12 mouse cellular contexts compared by ENCODE assay signal in genomic region chr8:127939284-127939985, GRCm38 (mm10).
DNase-seq lines count a peak whose midpoint lies in the region; ATAC-seq and TF ChIP-seq lines count a peak whose summit lies in the region.
"Had no signal": no experiment of that assay in that cellular context is flagged by ENCODE, and none has a peak within 500 bp of the region (broad histone marks: within the 10 kb centered on the region; RNA-seq: fewer than 3 reads in every experiment).

No protein-coding gene starts in this region.

- H3K79me2 ChIP-seq in liver, adult 2 months (ENCODE audit: control insufficient read depth, insufficient read depth, low read length): no peaks in the 10 kb centered on the region

- H3K4me3 ChIP-seq in liver, adult 2 months (ENCODE audit: insufficient read depth, low read depth, low read length): no peak overlapping the region
- no peak overlapping the region for H3K4me3 ChIP-seq in liver, postnatal 0 days (ENCODE audit: low read depth, low read length)
- no peak overlapping the region for H3K4me3 ChIP-seq in hindbrain, embryonic 10.5 days
- H3K4me3 ChIP-seq: erythroblast, embryonic 14.5 days had no signal

- H3K27me3 ChIP-seq in liver, adult 2 months (ENCODE audit: control insufficient read depth, insufficient read depth, low read length): no peaks in the 10 kb centered on the region
- no peaks in the 10 kb centered on the region for H3K27me3 ChIP-seq in liver, postnatal 0 days (ENCODE audit: insufficient read depth, low read length)
- H3K27me3 ChIP-seq in hindbrain, embryonic 10.5 days (ENCODE audit: insufficient read depth, poor library complexity, severe bottlenecking): peaks cover 85% of the 10 kb centered on the region

- H3K9ac ChIP-seq in liver, adult 2 months (ENCODE audit: low read depth, low read length): no peak overlapping the region
- no peak overlapping the region for H3K9ac ChIP-seq in liver, postnatal 0 days (replicated peaks)

- peak; percentile 36 for DNase-seq in liver, adult 2 months (ENCODE audit: extremely low read depth, low read depth, low spot score)
- DNase-seq in liver, postnatal 0 days: no peak
- DNase-seq in hindbrain, embryonic 10.5 days (ENCODE audit: low spot score): peak; percentile 60
- DNase-seq in left cerebral cortex, postnatal 25 days (ENCODE audit: low spot score in 2 of 2): peak; percentile 25 to 57
- DNase-seq in right cerebral cortex, postnatal 14 days: peak; percentile 27
- no peak for DNase-seq in thymus, postnatal 10 days (ENCODE audit: low spot score in 2 of 2)
- no peak for DNase-seq in gastrocnemius, adult 18-20 months (ENCODE audit: low spot score)
- no peak for DNase-seq in gastrocnemius, adult 8-10 months (ENCODE audit: low spot score in 2 of 2)
- DNase-seq: adrenal gland, postnatal 25 days; lung, adult 2 months; thymus, postnatal 4 days had no signal

- no peaks in the 10 kb centered on the region for H3K9me3 ChIP-seq in liver, postnatal 0 days (ENCODE audit: low read length)
- no peaks in the 10 kb centered on the region for H3K9me3 ChIP-seq in hindbrain, embryonic 10.5 days

- no peak overlapping the region for H3K4me2 ChIP-seq in liver, postnatal 0 days (ENCODE audit: low read depth, low read length)

- no peaks in the 10 kb centered on the region for H3K36me3 ChIP-seq in liver, adult 2 months (ENCODE audit: control insufficient read depth, insufficient read depth, low read length)
- no peaks in the 10 kb centered on the region for H3K36me3 ChIP-seq in liver, postnatal 0 days (replicated peaks; ENCODE audit: insufficient read depth, low read length)
- no peaks in the 10 kb centered on the region for H3K36me3 ChIP-seq in hindbrain, embryonic 10.5 days

- TF ChIP-seq POLR2A in liver, adult 2 months (IDR thresholded peaks at IDR 0.05; ENCODE audit: extremely low read depth, insufficient read depth, low read length): no peak

- TF ChIP-seq EP300 in liver, postnatal 0 days (IDR thresholded peaks at IDR 0.05; ENCODE audit: low read depth): no peak

- intact Hi-C loops in left cerebral cortex, postnatal 25 days (cut with DNase I): no loop called here

- H3K27ac ChIP-seq in liver, adult 2 months (replicated peaks; ENCODE audit: insufficient read depth, low read depth, low read length): no peak overlapping the region
- H3K27ac ChIP-seq in liver, postnatal 0 days (ENCODE audit: low read depth): no peak overlapping the region
- H3K27ac ChIP-seq in hindbrain, embryonic 10.5 days: no peak overlapping the region

- H3K4me1 ChIP-seq in liver, adult 2 months (ENCODE audit: control insufficient read depth, insufficient read depth, low read length): no peaks in the 10 kb centered on the region; the same call in 1 of the 2 replicates
- H3K4me1 ChIP-seq in liver, postnatal 0 days (ENCODE audit: insufficient read depth): no peaks in the 10 kb centered on the region
- peaks cover 28% of the 10 kb centered on the region for H3K4me1 ChIP-seq in hindbrain, embryonic 10.5 days (replicated peaks)

- no peak for ATAC-seq in liver, postnatal 0 days

- WGBS in liver, adult 2 months: 46% methylated on average over 7 of the region's 7 CpGs
- WGBS in liver, postnatal 0 days (ENCODE audit: insufficient replicate concordance): 36% methylated on average over 7 of the region's 7 CpGs
- 26% methylated on average over 7 of the region's 7 CpGs for WGBS in hindbrain, embryonic 10.5 days

- TF ChIP-seq CTCF in liver, adult 2 months (IDR thresholded peaks at IDR 0.05; ENCODE audit: low read depth, low read length): no peak
- TF ChIP-seq CTCF in liver, postnatal 0 days (IDR thresholded peaks at IDR 0.05; ENCODE audit: low read depth): no peak

Comparison
In these comparisons a context has a peak if more than half of its experiments do, and no peak if none do; other contexts are left out.
1. DNase-seq: peak in liver, adult 2 months (single experiment), hindbrain, embryonic 10.5 days (single experiment), left cerebral cortex, postnatal 25 days (2 of 2) and right cerebral cortex, postnatal 14 days (single experiment); none in liver, postnatal 0 days (single experiment), thymus, postnatal 10 days (0 of 2), gastrocnemius, adult 18-20 months (single experiment) and gastrocnemius, adult 8-10 months (0 of 2).